Mouse (Mus musculus) CH12.LX (cell line): ENCODE results near the gene Gramd1a.

Source experiments
- CTCF ChIP-seq, 2 experiments: IDR thresholded peaks in 1 of 2; conservative IDR thresholded peaks in 1 of 2; 2 replicates each; pipeline ENCODE4 v1.5.1; 2011 to 2012; ENCODE audit warnings: low read depth in 2 of 2, low read length in 2 of 2, improper control_type of control experiment in 1 of 2, inconsistent platforms in 1 of 2, mild to moderate bottlenecking in 1 of 2, moderate library complexity in 1 of 2
- EP300 ChIP-seq: IDR thresholded peaks from 2 replicates; pipeline ENCODE4 v1.6.1; 2011; ENCODE audit warnings: low read length, improper control_type of control experiment
- JUND ChIP-seq: conservative IDR thresholded peaks from 2 replicates; pipeline ENCODE4 v1.6.1; 2011; ENCODE audit warnings: low read depth, low read length, improper control_type of control experiment
- POLR2A ChIP-seq: IDR thresholded peaks from 2 replicates; pipeline ENCODE4 v1.6.1; 2011; ENCODE audit warnings: low read depth, mild to moderate bottlenecking, improper control_type of control experiment, low read length
- SIN3A ChIP-seq: IDR thresholded peaks from 2 replicates; pipeline ENCODE4 v1.6.1; 2012; ENCODE audit warnings: low read length, improper control_type of control experiment, inconsistent platforms
- ZNF384 ChIP-seq: IDR thresholded peaks from 2 replicates; pipeline ENCODE4 v1.6.1; 2012; ENCODE audit warnings: low read depth, low read length, improper control_type of control experiment, inconsistent platforms

GRCm38 (mm10) chr7:31080611-31081010 is 75.1 kb downstream of the Gramd1a start:
- TF ChIP-seq SIN3A = no peak
- no peak for TF ChIP-seq JUND
- no peak for TF ChIP-seq POLR2A
- no peak for TF ChIP-seq CTCF (conservative IDR thresholded peaks at IDR 0.05 in 1 of 2, IDR thresholded peaks at IDR 0.05 in 1 of 2; ENCODE audit: low read depth in 2 of 2, low read length in 2 of 2)
- TF ChIP-seq EP300 = no peak
- TF ChIP-seq ZNF384 = no peak
